Mouse (Mus musculus) embryonic fibroblast, embryonic 13.5 days (primary cell): Measurements from ENCODE around the gene Clip4.

Experiments
- CTCF ChIP-seq: IDR thresholded peaks from 2 replicates; pipeline ENCODE4 v1.5.1; 2011; ENCODE audit warnings: mild to moderate bottlenecking, control low read depth, low read length, moderate library complexity, borderline replicate concordance; ENCODE audit not compliant: insufficient read depth
- POLR2A ChIP-seq: IDR thresholded peaks from 2 replicates; pipeline ENCODE4 v1.6.1; 2011; ENCODE audit warnings: low read depth, mild to moderate bottlenecking, control low read depth, low read length, moderate library complexity

DNA sequence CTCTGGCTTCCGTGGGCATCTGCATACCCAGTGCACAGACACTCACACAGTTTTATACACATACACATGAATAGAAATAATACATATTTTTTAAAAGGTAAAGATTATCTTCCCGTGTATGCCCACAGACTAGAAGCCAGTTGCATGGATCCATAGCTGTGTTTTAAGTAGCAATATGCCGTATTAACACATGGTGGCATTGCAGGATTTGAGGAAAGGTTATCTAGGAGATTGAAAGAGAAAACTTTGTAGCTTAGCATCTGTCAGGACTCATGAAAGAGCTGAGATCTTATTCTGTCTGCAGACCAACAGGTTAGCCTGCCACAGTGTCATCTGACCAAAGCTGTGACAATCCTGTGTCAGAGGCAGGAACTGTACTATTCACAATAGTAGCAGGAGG, 63.7 kb downstream of the Clip4 start:
- TF ChIP-seq CTCF: no peak
- TF ChIP-seq POLR2A: no peak
